Mouse (Mus musculus) gastrocnemius, postnatal 36 days (tissue): Measurements from ENCODE around the gene Scn3b. TPM values are rescaled to one million over a fixed set of nuclear protein-coding genes. Genes with fewer than 3 reads are reported as not detected.

Experiments
- DNase-seq, 2 experiments: peaks; one replicate each; pipeline ENCODE4 v3.0.0; 2022
- intact Hi-C: fragments of 180-260 bp; cut with DNase I; formaldehyde crosslinking; loops from one replicate; pipeline ENCODE4 v1.15.1; 2025
- total RNA-seq, 2 experiments: library from RNA; stranded (reverse); gene quantifications; 2 replicates each; pipeline ENCODE4 v1.2.3; 2021

The Scn3b gene
- total RNA-seq, 2 experiments from 2014 or later, result 2.1 to 2.3 TPM

DNA sequence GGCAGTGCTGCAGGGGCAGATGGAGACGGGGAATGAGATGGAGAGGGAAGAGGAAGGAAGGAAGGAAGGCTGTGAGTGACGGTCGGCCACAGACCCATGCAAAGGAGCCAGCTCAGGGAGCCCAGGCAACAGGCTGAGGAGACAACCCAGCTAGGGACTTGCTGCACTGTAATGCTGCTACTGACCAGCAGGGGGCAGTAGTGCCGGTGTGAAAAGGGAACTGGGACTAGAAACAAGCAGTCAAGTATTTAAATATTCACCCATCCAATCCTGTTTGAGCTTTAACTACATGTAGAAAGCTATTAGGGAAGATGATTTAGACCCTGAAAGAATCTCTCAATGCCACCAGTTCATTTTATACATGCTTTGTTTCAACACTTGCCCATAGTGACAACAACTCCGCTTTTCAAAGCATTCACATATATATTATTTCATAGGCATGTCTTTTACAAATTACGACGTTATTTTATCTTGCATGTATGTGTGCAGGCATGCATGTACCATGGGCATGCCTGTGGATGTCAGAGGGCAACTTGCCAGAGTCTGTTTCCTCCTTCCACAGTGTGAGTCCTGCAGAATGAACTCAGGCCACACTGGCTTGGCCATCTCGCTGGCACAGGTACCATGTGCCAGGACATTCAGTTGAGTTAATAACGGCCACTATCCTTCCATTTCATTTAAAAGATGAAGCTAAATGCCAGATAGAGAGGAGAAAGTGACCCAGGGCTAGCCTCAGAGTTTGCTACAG lies 64.8 kb downstream of the Scn3b start:
- intact Hi-C loops, result no loop called here
- peak; percentile 53 to 68 for DNase-seq

GRCm38 (mm10) chr9:40334617-40335016 lies 65.6 kb downstream of the Scn3b start:
- intact Hi-C loops, result no loop called here

DNA sequence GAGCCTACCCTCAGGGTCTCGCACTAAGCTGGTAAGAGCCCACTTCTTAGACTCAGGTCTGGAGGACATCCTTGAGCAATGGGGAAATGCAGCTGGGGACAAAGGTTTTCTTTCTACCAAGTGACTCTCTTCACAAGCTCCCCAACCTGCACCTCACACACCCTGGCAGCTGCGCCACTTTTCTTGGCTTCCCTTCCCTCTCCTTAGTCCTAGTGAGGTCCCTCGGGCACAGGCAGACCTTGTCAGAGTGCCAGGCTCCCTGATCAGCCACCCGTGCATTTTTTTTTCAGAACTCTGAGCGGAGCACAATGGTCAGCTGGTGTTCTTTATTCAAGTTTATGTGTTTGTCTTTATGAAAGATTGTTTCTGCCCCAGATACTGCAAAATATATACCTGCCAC lies 67.7 kb downstream of the Scn3b start:
- intact Hi-C loops, result no loop called here
- no peak for DNase-seq

More at GRCm38 (mm10) chr9:40334617-40335016, 65.6 kb downstream of the Scn3b start:
- DNase-seq, result no peak

GRCm38 (mm10) chr9:40337131-40337820 lies 68.3 kb downstream of the Scn3b start:
- DNase-seq, result no peak
- intact Hi-C loops, result no loop called here

GRCm38 (mm10) chr9:40339578-40339977 lies 70.6 kb downstream of the Scn3b start:
- intact Hi-C loops, result no loop called here

More at GRCm38 (mm10) chr9:40339578-40339977, 70.6 kb downstream of the Scn3b start:
- no peak for DNase-seq

Other genes with a start within 250 kb of the Scn3b start
- not detected for gene Olfr981, start 247.8 kb upstream of the Scn3b start, total RNA-seq
- gene Olfr982, start 195.4 kb upstream of the Scn3b start, total RNA-seq, result not detected
- gene Olfr983, start 175.6 kb upstream of the Scn3b start, total RNA-seq, result not detected
- gene Olfr984, start 155.0 kb upstream of the Scn3b start, total RNA-seq, result not detected
- gene Olfr985, start 139.0 kb upstream of the Scn3b start, total RNA-seq, result not detected
- not detected for gene Tmem225, start 121.1 kb upstream of the Scn3b start, total RNA-seq
- gene Olfr986, start 88.3 kb upstream of the Scn3b start, total RNA-seq, result not detected
- 1 to 10 TPM; 1.4 to 1.6 TPM for gene Zfp202, start 76.9 kb upstream of the Scn3b start, total RNA-seq